In genomic region chr10:67658005-67658545, GRCm38 (mm10) we compare ENCODE assay signal across 24 mouse cellular contexts.
A peak's percentile ranks its signal among the peaks of the same experiment; 100 is the strongest.
DNase-seq lines count a peak whose midpoint lies in the region; ATAC-seq lines count a peak whose summit lies in the region.
"Had no signal": no experiment of that assay in that cellular context is flagged by ENCODE, and none has a peak within 500 bp of the region (broad histone marks: within the 10 kb centered on the region; RNA-seq: fewer than 3 reads in every experiment).

No protein-coding gene starts in this region.

- 86% methylated on average over 4 of the region's 4 CpGs for WGBS in midbrain, embryonic 10.5 days

- peak; percentile 42 for DNase-seq in CD4-positive, CD25-positive, alpha-beta regulatory T cell, adult 2 months (ENCODE audit: low read depth, low spot score)
- peak; percentile 19 for DNase-seq in naive thymus-derived CD4-positive, alpha-beta T cell, adult 2 months (ENCODE audit: low read depth)
- DNase-seq in left cerebral cortex, adult 8-10 months (ENCODE audit: low spot score in 2 of 2): no peak
- DNase-seq in lung, postnatal 10 days: no peak
- no peak for DNase-seq in midbrain, embryonic 10.5 days (ENCODE audit: low spot score)
- DNase-seq: adrenal gland, adult 8-10 months; adrenal gland, postnatal 25 days; cerebellum, adult 11-12 months; cerebellum, adult 8-10 months; cerebellum, postnatal 10 days; cerebellum, postnatal 36 days; embryo, embryonic 11 days; gastrocnemius, postnatal 10 days; gastrocnemius, postnatal 36 days had no signal

- H3K4me3 ChIP-seq in midbrain, embryonic 10.5 days: no peak overlapping the region
- H3K4me3 ChIP-seq: embryonic facial prominence, embryonic 10.5 days; embryonic facial prominence, embryonic 13.5 days; erythroblast, embryonic 14.5 days; forebrain, embryonic 12.5 days; forebrain, embryonic 15.5 days; hindbrain, embryonic 12.5 days; hindbrain, embryonic 15.5 days had no signal

- no peaks in the 10 kb centered on the region for H3K27me3 ChIP-seq in midbrain, embryonic 10.5 days (ENCODE audit: low read depth, poor library complexity, severe bottlenecking)
- H3K27me3 ChIP-seq: embryonic facial prominence, embryonic 13.5 days; forebrain, embryonic 12.5 days; forebrain, embryonic 15.5 days; hindbrain, embryonic 12.5 days; hindbrain, embryonic 15.5 days had no signal

- H3K27ac ChIP-seq in midbrain, embryonic 10.5 days (replicated peaks): no peak overlapping the region
- H3K27ac ChIP-seq: embryonic facial prominence, embryonic 10.5 days; embryonic facial prominence, embryonic 13.5 days; forebrain, embryonic 12.5 days; forebrain, embryonic 15.5 days; hindbrain, embryonic 12.5 days; hindbrain, embryonic 15.5 days had no signal

- no peaks in the 10 kb centered on the region for H3K9me3 ChIP-seq in midbrain, embryonic 10.5 days (replicated peaks)
- H3K9me3 ChIP-seq: embryonic facial prominence, embryonic 10.5 days; embryonic facial prominence, embryonic 13.5 days; forebrain, embryonic 12.5 days; forebrain, embryonic 15.5 days; hindbrain, embryonic 12.5 days; hindbrain, embryonic 15.5 days had no signal

- no peaks in the 10 kb centered on the region for H3K4me1 ChIP-seq in midbrain, embryonic 10.5 days
- H3K4me1 ChIP-seq: embryonic facial prominence, embryonic 10.5 days; embryonic facial prominence, embryonic 13.5 days; forebrain, embryonic 12.5 days; forebrain, embryonic 15.5 days; hindbrain, embryonic 12.5 days; hindbrain, embryonic 15.5 days had no signal

- no peaks in the 10 kb centered on the region for H3K36me3 ChIP-seq in midbrain, embryonic 10.5 days
- H3K36me3 ChIP-seq: embryonic facial prominence, embryonic 10.5 days; embryonic facial prominence, embryonic 13.5 days; forebrain, embryonic 12.5 days; forebrain, embryonic 15.5 days; G1E; hindbrain, embryonic 12.5 days; hindbrain, embryonic 15.5 days had no signal

- peak; percentile 38 for ATAC-seq in activated CD4-positive, CD25-positive, alpha-beta regulatory T cell, adult 4 months
- ATAC-seq: forebrain, embryonic 15.5 days; intestine, embryonic 16.5 days had no signal

Comparison
In these comparisons a context has a peak if more than half of its experiments do, and no peak if none do; other contexts are left out.
1. DNase-seq: peak in CD4-positive, CD25-positive, alpha-beta regulatory T cell, adult 2 months (single experiment) and naive thymus-derived CD4-positive, alpha-beta T cell, adult 2 months (single experiment); none in left cerebral cortex, adult 8-10 months (0 of 2), lung, postnatal 10 days (single experiment) and midbrain, embryonic 10.5 days (single experiment).